In the genomic region with DNA sequence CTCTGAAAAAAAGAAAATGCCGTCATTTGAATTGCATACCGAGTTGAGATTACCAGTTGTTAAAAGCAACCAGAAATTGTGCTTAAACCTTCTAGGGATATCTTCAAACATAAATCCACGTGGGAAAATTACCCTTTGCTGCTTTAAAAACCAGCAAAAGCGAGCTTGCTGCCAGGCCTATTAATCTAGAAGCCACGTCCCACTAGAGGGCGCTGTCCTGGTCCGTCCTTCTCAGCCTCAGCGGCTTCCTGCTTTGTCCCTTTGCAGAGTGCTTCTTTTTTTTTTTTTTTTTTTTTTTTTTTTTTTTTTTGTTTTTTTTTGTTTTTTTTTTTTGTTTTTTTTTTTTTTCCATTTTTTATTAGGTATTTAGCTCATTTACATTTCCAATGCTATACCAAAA, we compare ENCODE assay signal across 9 mouse cellular contexts.
DNase-seq lines count a peak whose midpoint lies in the region; ATAC-seq and TF ChIP-seq lines count a peak whose summit lies in the region.
"Had no signal": no experiment of that assay in that cellular context is flagged by ENCODE, and none has a peak within 500 bp of the region (broad histone marks: within the 10 kb centered on the region; RNA-seq: fewer than 3 reads in every experiment).

No protein-coding gene starts in this region.

- peak; percentile 57 to 79 (median 61) for TF ChIP-seq CTCF in MEL (IDR thresholded peaks at IDR 0.05 in 2 of 3, conservative IDR thresholded peaks at IDR 0.05 in 1 of 3; ENCODE audit: control insufficient read depth in 1 of 3, insufficient read depth in 1 of 3, low read depth in 2 of 3, low read length in 3 of 3, poor library complexity in 1 of 3, severe bottlenecking in 1 of 3)

- intact Hi-C loops in gastrocnemius, postnatal 14 days (cut with DNase I; ENCODE audit: low total_unique reads), result no loop called here

- no peak for TF ChIP-seq EP300 in MEL (IDR thresholded peaks at IDR 0.05; ENCODE audit: low read depth in 1 of 2, low read length in 2 of 2)

- DNase-seq in adrenal gland, adult (ENCODE audit: inconsistent age in 2 of 2, low spot score in 1 of 2), result peak; percentile 48 to 80
- DNase-seq in adrenal gland, adult 8-10 months, result no peak
- DNase-seq in MEL (ENCODE audit: low read depth, low spot score), result peak; percentile 82
- DNase-seq in cerebellum, postnatal 36 days, result peak; percentile 47 to 54
- DNase-seq in gastrocnemius, postnatal 14 days, result peak; percentile 71
- peak; percentile 56 for DNase-seq in layer of hippocampus, adult 9-11 months
- peak; percentile 87 for DNase-seq in skeletal muscle tissue, adult 2 months (ENCODE audit: low read depth, low spot score)

- H3K9me3 ChIP-seq in MEL (replicated peaks; ENCODE audit: insufficient read depth, low read length), result no peaks in the 10 kb centered on the region
- H3K9me3 ChIP-seq: lung, embryonic 15.5 days had no signal

- H3K27me3 ChIP-seq in MEL (ENCODE audit: control insufficient read depth in 1 of 2, insufficient read depth in 2 of 2, low read length in 2 of 2), result no peaks in the 10 kb centered on the region

- peak overlapping the region in 1 of 2 experiments; percentile 29; a peak in 2 of 4 replicates for H3K4me3 ChIP-seq in MEL (ENCODE audit: control insufficient read depth in 1 of 2, insufficient read depth in 1 of 2, low read depth in 2 of 2, low read length in 2 of 2)
- H3K4me3 ChIP-seq: lung, embryonic 15.5 days had no signal

- H3K4me1 ChIP-seq in MEL (ENCODE audit: control insufficient read depth in 1 of 2, insufficient read depth in 2 of 2, low read length in 2 of 2), result peaks cover 0 to 47% of the 10 kb centered on the region in 2 experiments

- peak overlapping the region; percentile 41 for H3K27ac ChIP-seq in MEL (ENCODE audit: control insufficient read depth, low read depth, low read length)
- H3K27ac ChIP-seq: lung, embryonic 15.5 days had no signal

- no peak for TF ChIP-seq POLR2A in MEL (IDR thresholded peaks at IDR 0.05; ENCODE audit: control insufficient read depth in 1 of 2, insufficient read depth in 1 of 2, low read depth in 1 of 2, low read length in 2 of 2, poor library complexity in 1 of 2)

- TF ChIP-seq RAD21 in MEL (IDR thresholded peaks at IDR 0.05; ENCODE audit: low read depth, low read length), result no peak; the same call in 1 of the 2 replicates

- H3K9ac ChIP-seq in MEL (ENCODE audit: control insufficient read depth, low read depth, low read length, poor library complexity, severe bottlenecking), result no peak overlapping the region
- H3K9ac ChIP-seq: lung, embryonic 15.5 days had no signal

- ATAC-seq in megakaryocyte progenitor cell, adult 5-6 weeks (replicated peaks; ENCODE audit: poor library complexity), result peak; percentile 63

- no peaks in the 10 kb centered on the region for H3K79me2 ChIP-seq in MEL (ENCODE audit: control insufficient read depth, insufficient read depth, low read length, poor library complexity)

- peaks cover 0 to 36% of the 10 kb centered on the region in 2 experiments; a peak in 2 of 4 replicates for H3K36me3 ChIP-seq in MEL (ENCODE audit: control insufficient read depth in 1 of 2, insufficient read depth in 2 of 2, low read length in 2 of 2)
- H3K36me3 ChIP-seq: lung, embryonic 15.5 days had no signal

TF ChIP-seq in MEL, 35 proteins besides CTCF, POLR2A, EP300 and RAD21:
- TF ChIP-seq SMC3 (IDR thresholded peaks at IDR 0.05; ENCODE audit: low read depth, low read length) (peak; percentile 35), SIN3A (IDR thresholded peaks at IDR 0.05; ENCODE audit: low read length) (no peak)
